Mouse (Mus musculus): ENCODE measurements around the gene Cdh13.
A peak's percentile ranks its signal among the peaks of the same experiment; 100 is the strongest.

Gene Cdh13

GRCm38 (mm10) chr8:118283600-118284111, at the start of gene Cdh13:
TSS of gene Cdh13 (plus strand) at chr8:118283733.
- peak; percentile 70 to 77 for DNase-seq (ENCODE audit: low spot score in 2 of 2)

- no peak for DNase-seq (ENCODE audit: low spot score in 2 of 2)
Observed at GRCm38 (mm10) chr8:118235626-118236025, 47.9 kb upstream of the Cdh13 start.

- DNase-seq (ENCODE audit: low spot score in 2 of 2), result peak; percentile 47 to 62
Observed at GRCm38 (mm10) chr8:118237150-118237620, 46.3 kb upstream of the Cdh13 start.

GRCm38 (mm10) chr8:118238156-118238555, 45.4 kb upstream of the Cdh13 start:
- DNase-seq (ENCODE audit: low spot score in 2 of 2), result no peak

GRCm38 (mm10) chr8:118239186-118239585, 44.3 kb upstream of the Cdh13 start:
- DNase-seq (ENCODE audit: low spot score in 2 of 2), result no peak

- DNase-seq (ENCODE audit: low spot score in 2 of 2), result no peak
Observed at GRCm38 (mm10) chr8:118249319-118249718, 34.2 kb upstream of the Cdh13 start.

- DNase-seq (ENCODE audit: low spot score in 2 of 2), result no peak
Observed at GRCm38 (mm10) chr8:118249923-118250322, 33.6 kb upstream of the Cdh13 start.

GRCm38 (mm10) chr8:118263117-118263516, 20.4 kb upstream of the Cdh13 start:
- DNase-seq (ENCODE audit: low spot score in 2 of 2), result no peak

GRCm38 (mm10) chr8:118270751-118271402, 12.7 kb upstream of the Cdh13 start:
- peak; percentile 17 to 22 for DNase-seq (ENCODE audit: low spot score in 2 of 2)

- DNase-seq (ENCODE audit: low spot score in 2 of 2), result no peak
Observed at GRCm38 (mm10) chr8:118272493-118272892, 11.0 kb upstream of the Cdh13 start.

GRCm38 (mm10) chr8:118274243-118274642, 9.3 kb upstream of the Cdh13 start:
- DNase-seq (ENCODE audit: low spot score in 2 of 2), result no peak

GRCm38 (mm10) chr8:118274688-118275087, 8.8 kb upstream of the Cdh13 start:
- peak; percentile 49 to 56 for DNase-seq (ENCODE audit: low spot score in 2 of 2)

- peak in 1 of 2 experiments; percentile 16 for DNase-seq (ENCODE audit: low spot score in 2 of 2)
Observed at GRCm38 (mm10) chr8:118284112-118285029, 838 bp downstream of the Cdh13 start.

- no peak for DNase-seq (ENCODE audit: low spot score in 2 of 2)
Observed at GRCm38 (mm10) chr8:118285596-118286281, 2.2 kb downstream of the Cdh13 start.

GRCm38 (mm10) chr8:118286282-118287180, 3.0 kb downstream of the Cdh13 start:
- DNase-seq (ENCODE audit: low spot score in 2 of 2), result no peak

- peak; percentile 24 to 26 for DNase-seq (ENCODE audit: low spot score in 2 of 2)
Observed at GRCm38 (mm10) chr8:118287496-118287895, 4.0 kb downstream of the Cdh13 start.

GRCm38 (mm10) chr8:118288259-118288952, 4.9 kb downstream of the Cdh13 start:
- DNase-seq (ENCODE audit: low spot score in 2 of 2), result no peak

GRCm38 (mm10) chr8:118289091-118289490, 5.6 kb downstream of the Cdh13 start:
- no peak for DNase-seq (ENCODE audit: low spot score in 2 of 2)

GRCm38 (mm10) chr8:118289525-118289924, 6.0 kb downstream of the Cdh13 start:
- DNase-seq (ENCODE audit: low spot score in 2 of 2), result no peak

GRCm38 (mm10) chr8:118290266-118290665, 6.7 kb downstream of the Cdh13 start:
- DNase-seq (ENCODE audit: low spot score in 2 of 2), result no peak

Measured in right cerebral cortex, postnatal 36 days (tissue).